8 mouse cellular contexts compared by ENCODE assay signal in the genomic region with DNA sequence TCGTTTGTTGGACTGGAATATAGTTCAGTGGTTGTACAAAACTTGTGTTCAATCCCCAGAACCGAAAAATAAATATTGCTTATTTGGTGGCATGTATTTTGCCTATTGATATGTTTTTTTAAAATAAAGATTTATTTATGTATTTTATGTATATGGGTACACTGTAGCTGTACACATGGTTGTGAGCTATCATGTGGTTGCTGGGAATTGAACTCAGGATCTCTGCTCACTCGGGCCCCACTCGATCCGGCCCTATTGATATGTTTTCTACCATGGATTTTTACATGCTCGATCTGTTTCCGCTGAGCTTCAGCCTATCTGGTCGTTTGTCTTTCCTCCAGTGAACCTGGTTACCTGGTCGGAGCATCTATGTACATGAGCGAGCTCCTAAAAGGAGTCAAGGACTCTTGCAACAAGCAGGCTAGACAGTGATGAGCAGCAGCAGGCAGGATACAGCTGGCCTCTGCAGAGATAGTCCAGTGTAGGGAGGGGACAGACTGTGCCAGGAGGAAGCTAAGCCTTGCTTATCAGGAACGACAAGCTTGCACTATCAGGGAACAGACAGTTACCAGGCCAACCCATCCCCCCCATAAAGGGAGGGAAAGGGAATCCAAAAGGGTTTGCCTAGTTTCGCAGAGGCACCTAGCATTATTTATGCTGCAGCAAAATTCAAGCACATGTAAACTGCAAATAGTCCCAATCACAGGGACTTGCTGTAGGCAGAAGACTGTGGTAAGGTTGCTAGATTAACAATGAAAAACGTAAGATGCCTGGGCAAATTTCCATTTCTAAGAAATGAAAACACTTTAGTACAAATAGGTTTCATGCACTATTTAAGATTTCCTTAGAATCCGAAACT. TPM values are rescaled to one million over a fixed set of nuclear protein-coding genes. Genes with fewer than 3 reads are reported as not detected.
DNase-seq lines count a peak whose midpoint lies in the region; ATAC-seq lines count a peak whose summit lies in the region.

No protein-coding gene starts in this region.

- no peak for DNase-seq in heart, adult 9 months (ENCODE audit: low spot score in 2 of 2)
- DNase-seq in adrenal gland, postnatal 36 days = peak; percentile 62 to 80
- no peak for DNase-seq in cerebellum, adult 11-12 months
- DNase-seq in cerebellum, adult 11 months = no peak

- H3K27me3 ChIP-seq in heart, embryonic 11.5 days (ENCODE audit: control insufficient read depth, insufficient read depth, low read length) = peaks cover 35% of the 10 kb centered on the region
- H3K27me3 ChIP-seq in intestine, embryonic 16.5 days (replicated peaks; ENCODE audit: control insufficient read depth, insufficient read depth, low read length) = no peaks in the 10 kb centered on the region

- no peak overlapping the region for H3K9ac ChIP-seq in heart, embryonic 11.5 days (ENCODE audit: low read depth, low read length)
- H3K9ac ChIP-seq in intestine, embryonic 16.5 days (ENCODE audit: low read depth, low read length) = no peak overlapping the region

- WGBS in heart, embryonic 11.5 days (ENCODE audit: insufficient replicate concordance) = 42% methylated on average over 14 of the region's 14 CpGs
- WGBS in intestine, embryonic 16.5 days = 63% methylated on average over 14 of the region's 14 CpGs

- H3K27ac ChIP-seq in heart, embryonic 11.5 days (ENCODE audit: low read depth, low read length) = peak overlapping the region; percentile 59
- no peak overlapping the region for H3K27ac ChIP-seq in intestine, embryonic 16.5 days (ENCODE audit: low read length)

- H3K4me1 ChIP-seq in heart, embryonic 11.5 days (ENCODE audit: control insufficient read depth, insufficient read depth, low read length) = peaks cover 19% of the 10 kb centered on the region
- peaks cover 11% of the 10 kb centered on the region for H3K4me1 ChIP-seq in intestine, embryonic 16.5 days (ENCODE audit: control insufficient read depth, insufficient read depth, low read length)

- H3K9me3 ChIP-seq in heart, embryonic 11.5 days (replicated peaks; ENCODE audit: control insufficient read depth, low read length) = no peaks in the 10 kb centered on the region
- no peaks in the 10 kb centered on the region for H3K9me3 ChIP-seq in intestine, embryonic 16.5 days (ENCODE audit: control insufficient read depth, low read length)

- H3K4me2 ChIP-seq in heart, embryonic 11.5 days = peak overlapping the region; percentile 50
- no peak overlapping the region for H3K4me2 ChIP-seq in intestine, embryonic 16.5 days (ENCODE audit: low read depth, low read length)

- H3K36me3 ChIP-seq in heart, embryonic 11.5 days (ENCODE audit: control insufficient read depth, insufficient read depth, low read length) = no peaks in the 10 kb centered on the region
- no peaks in the 10 kb centered on the region for H3K36me3 ChIP-seq in intestine, embryonic 16.5 days (ENCODE audit: control insufficient read depth, insufficient read depth, low read length)

- peak; percentile 99 for ATAC-seq in heart, embryonic 11.5 days (replicated peaks; ENCODE audit: insufficient number of reproducible peaks, low FRiP score, low TSS enrichment)
- peak; percentile 88 for ATAC-seq in intestine, embryonic 16.5 days
- peak; percentile 98 for ATAC-seq in megakaryocyte-erythroid progenitor cell, adult 5-6 weeks (replicated peaks; ENCODE audit: low FRiP score, low TSS enrichment, poor library complexity, severe bottlenecking)
- no peak for ATAC-seq in inflammation-experienced regulatory T-cells, adult 6 months

- H3K4me3 ChIP-seq in heart, embryonic 11.5 days (ENCODE audit: low read depth, low read length) = no peak overlapping the region
- H3K4me3 ChIP-seq in intestine, embryonic 16.5 days (ENCODE audit: low read length) = no peak overlapping the region

RNA-seq across cellular contexts. Expression of a gene that starts 7.3 kb away (rescaled TPM):
- polyA plus RNA-seq in heart, embryonic 11.5 days (2014; fragmentation: Nextera tagmentation; extraction: Ambion mirVana) = 72.6 and 77.5 TPM in 2 replicates
- total RNA-seq in adrenal gland, postnatal 36 days (2021) = 100 to 1,000 TPM; 192 to 211 TPM
- 104 and 107 TPM in 2 replicates for polyA plus RNA-seq in intestine, embryonic 16.5 days (2015; fragmentation: Nextera tagmentation; extraction: Ambion mirVana)
- 70.6 and 73.8 TPM in 2 replicates for total RNA-seq in megakaryocyte-erythroid progenitor cell, adult 5-6 weeks (2014; fragmentation: Nextera tagmentation)
- total RNA-seq in megakaryocyte-erythroid progenitor cell, adult 5-6 weeks (2017) = 91.7 and 119 TPM in 2 replicates
- 100 to 1,000 TPM; 142 to 303 (median 166) TPM for polyA plus RNA-seq in inflammation-experienced regulatory T-cells, adult 6 months (2017; shearing (Covaris generic))

Comparison
In these comparisons a context has a peak if more than half of its experiments do, and no peak if none do; other contexts are left out.
1. DNase-seq: peak in adrenal gland, postnatal 36 days (2 of 2); none in heart, adult 9 months (0 of 2), cerebellum, adult 11-12 months (single experiment) and cerebellum, adult 11 months (single experiment).